Mouse (Mus musculus): ENCODE measurements at regions not wholly inside any gene's neighbourhood (a gene's known extent, or its start where the extent isn't known, plus 50 kb on each side); places are given as distances from the start of the nearest gene placed in this dataset.

GRCm38 (mm10) chr14:39532689-39533088 is 59.8 kb upstream of the Nrg3 start:
- H3K27ac ChIP-seq (ENCODE audit: insufficient read depth, low read depth, low read length) = no peak overlapping the region
- no peaks in the 10 kb centered on the region for H3K4me1 ChIP-seq (ENCODE audit: control insufficient read depth, insufficient read depth, low read length)
- no peak overlapping the region for H3K4me3 ChIP-seq (ENCODE audit: insufficient read depth, low read length)
- TF ChIP-seq CTCF (IDR thresholded peaks at IDR 0.05; ENCODE audit: low read depth, low read length) = 0 out of 2 replicates have a peak, but pooled peaks have one; percentile 26
- TF ChIP-seq POLR2A (IDR thresholded peaks at IDR 0.05; ENCODE audit: borderline replicate concordance, low read depth, low read length) = no peak
